ENCODE assay signal across 27 mouse cellular contexts in genomic region chr9:105374361-105374760, GRCm38 (mm10). TPM values are rescaled to one million over a fixed set of nuclear protein-coding genes. Genes with fewer than 3 reads are reported as not detected.
"Had no signal": no experiment of that assay in that cellular context is flagged by ENCODE, and none has a peak within 500 bp of the region (broad histone marks: within the 10 kb centered on the region; RNA-seq: fewer than 3 reads in every experiment).

No protein-coding gene starts in this region.

- ATAC-seq: hindbrain, postnatal 0 days; intestine, embryonic 16.5 days; liver, postnatal 0 days had no signal

- H3K9me3 ChIP-seq: heart, embryonic 12.5 days; hindbrain, embryonic 13.5 days; hindbrain, embryonic 15.5 days; kidney, embryonic 15.5 days; limb, embryonic 13.5 days; limb, embryonic 15.5 days; liver, embryonic 13.5 days; liver, embryonic 15.5 days had no signal

- H3K36me3 ChIP-seq: heart, embryonic 12.5 days; hindbrain, embryonic 13.5 days; hindbrain, embryonic 15.5 days; kidney, embryonic 15.5 days; limb, embryonic 13.5 days; limb, embryonic 15.5 days; liver, embryonic 13.5 days; liver, embryonic 15.5 days had no signal

- H3K4me1 ChIP-seq: heart, embryonic 12.5 days; kidney, embryonic 15.5 days; limb, embryonic 13.5 days; limb, embryonic 15.5 days; liver, embryonic 13.5 days; liver, embryonic 15.5 days had no signal

- H3K27ac ChIP-seq: heart, adult 2 months; hindbrain, embryonic 13.5 days; hindbrain, embryonic 15.5 days; hindbrain, postnatal 0 days; kidney, embryonic 15.5 days; kidney, postnatal 0 days; limb, embryonic 13.5 days; limb, embryonic 15.5 days; liver, embryonic 13.5 days; liver, embryonic 15.5 days had no signal

- H3K27me3 ChIP-seq: heart, embryonic 12.5 days; hindbrain, embryonic 13.5 days; hindbrain, embryonic 15.5 days; kidney, embryonic 15.5 days; limb, embryonic 13.5 days; limb, embryonic 15.5 days; liver, embryonic 13.5 days; liver, embryonic 15.5 days had no signal

- H3K9ac ChIP-seq: heart, embryonic 12.5 days; hindbrain, embryonic 13.5 days; hindbrain, embryonic 15.5 days; kidney, embryonic 15.5 days; limb, embryonic 13.5 days; limb, embryonic 15.5 days; liver, embryonic 13.5 days; liver, embryonic 15.5 days; liver, postnatal 0 days had no signal

- H3K4me3 ChIP-seq: heart, adult 2 months; heart, embryonic 12.5 days; hindbrain, embryonic 13.5 days; hindbrain, embryonic 15.5 days; kidney, embryonic 15.5 days; limb, embryonic 13.5 days; limb, embryonic 15.5 days; liver, embryonic 13.5 days; liver, embryonic 15.5 days had no signal

- DNase-seq: heart, adult 11 months; heart, adult 2 months; heart, postnatal 10 days; heart, postnatal 36 days; kidney, adult 11 months; kidney, adult 2 months; kidney, adult 9 months; kidney, postnatal 14 days; kidney, postnatal 36 days; layer of hippocampus, adult 9-11 months; layer of hippocampus, postnatal 36 days; left cerebral cortex, postnatal 4 days; liver, embryonic 13.5 days; liver, postnatal 0 days had no signal

- H3K4me2 ChIP-seq: heart, embryonic 12.5 days; hindbrain, embryonic 13.5 days; hindbrain, embryonic 15.5 days; kidney, embryonic 15.5 days; limb, embryonic 13.5 days; limb, embryonic 15.5 days; liver, embryonic 13.5 days; liver, embryonic 15.5 days had no signal

RNA-seq across cellular contexts. Expression of gene Nek11, which starts 21.0 kb away (rescaled TPM):
- total RNA-seq: heart, adult 2 months; heart, postnatal 10 days; heart, postnatal 36 days; hematopoietic stem cell, adult 5-6 weeks; liver, adult 2 months had no signal
- polyA plus RNA-seq: large intestine, adult 2 months; liver, adult 2 months; liver, embryonic 13.5 days; liver, postnatal 0 days had no signal
